Mouse (Mus musculus) forebrain, postnatal 0 days (tissue): Measurements from ENCODE around the gene Olfr120. TPM values are rescaled to one million over a fixed set of nuclear protein-coding genes. Genes with fewer than 3 reads are reported as not detected.
"Not testable (repeated sequence)": the region's sequence is repeated elsewhere in the genome, so short reads cannot be mapped to it uniquely, and the experiment has no call there.

Experiments
- ATAC-seq: fragments of 200-750 bp; cut with Nextera tagmentation; 2 replicates; pipeline ENCODE4 v1.8.0; 2017; ENCODE audit warnings: mild to moderate bottlenecking, moderate library complexity
- DNase-seq: peaks from one replicate; pipeline ENCODE4 v3.0.0-alpha.2; 2015
- H3K27ac ChIP-seq: fragments of 300-500 bp; sonication (generic); 2 replicates; pipeline ENCODE4 v1.5.1; 2014; ENCODE audit warnings: low read depth, mild to moderate bottlenecking, antibody characterized with exemption, low read length, moderate library complexity, mixed read lengths
- H3K27me3 ChIP-seq: fragments of 300-500 bp; sonication (generic); 2 replicates; pipeline ENCODE4 v1.6.1; 2014; ENCODE audit warnings: mild to moderate bottlenecking, low read length, mixed read lengths; ENCODE audit not compliant: insufficient read depth
- H3K36me3 ChIP-seq: fragments of 300-500 bp; sonication (generic); 2 replicates; pipeline ENCODE4 v1.6.1; 2014; ENCODE audit warnings: mild to moderate bottlenecking, moderate library complexity; ENCODE audit not compliant: insufficient read depth
- H3K4me1 ChIP-seq: fragments of 300-500 bp; sonication (generic); 2 replicates; pipeline ENCODE4 v1.6.1; 2014; ENCODE audit warnings: antibody characterized with exemption; ENCODE audit not compliant: insufficient read depth
- H3K4me2 ChIP-seq: fragments of 300-500 bp; sonication (generic); 2 replicates; pipeline ENCODE4 v1.6.1; 2014; ENCODE audit warnings: low read depth, mild to moderate bottlenecking, moderate library complexity
- H3K4me3 ChIP-seq: fragments of 300-500 bp; sonication (generic); 2 replicates; pipeline ENCODE4 v1.5.1; 2014; ENCODE audit warnings: low read depth, low read length, mixed read lengths
- H3K9ac ChIP-seq: fragments of 300-500 bp; sonication (generic); 2 replicates; pipeline ENCODE4 v1.6.1; 2014; ENCODE audit warnings: mild to moderate bottlenecking
- H3K9me3 ChIP-seq: fragments of 300-500 bp; sonication (generic); 2 replicates; pipeline ENCODE4 v1.6.1; 2016; ENCODE audit warnings: low read length
- CTCF ChIP-seq: sonication (generic); IDR thresholded peaks from 2 replicates; pipeline ENCODE4 v1.5.1; 2016; ENCODE audit warnings: antibody characterized with exemption, control low read depth, low read depth
- WGBS: fragments of 180-500 bp; shearing (Covaris S2); extraction: QIAGEN DNeasy Blood & Tissue Kit; methylation state at CpG from one replicate; pipeline ENCODE4 v1.1.7; 2014; 5-methylcytosine and 5-hydroxymethylcytosine counted together
- polyA plus RNA-seq: library from polyadenylated mRNA; unstranded; fragments of >200 nt; fragmentation: Nextera tagmentation; extraction: Ambion mirVana; gene quantifications from 2 replicates; pipeline ENCODE4 v1.2.1, GENCODE M21; 2015
- total RNA-seq: library from RNA; depleted of rRNA; stranded (reverse); fragments of >200 nt; gene quantifications from 2 replicates; pipeline ENCODE4 v1.2.3, GENCODE M21; 2014; rRNA removed

The Olfr120 gene
- not detected in 2 replicates for total RNA-seq
- not detected in 2 replicates for polyA plus RNA-seq

GRCm38 (mm10) chr17:37721508-37721907, at the start of gene Olfr120:
Olfr120 (plus strand) TSS chr17:37721808.
- 88% methylated on average over 1 of the region's 1 CpGs for WGBS
- DNase-seq (no peak), ATAC-seq (no peak)
- Histone ChIP-seq H3K9me3 (no peaks in the 10 kb centered on the region), H3K4me3 (no peak within 1 kb of the TSS), H3K4me1 (no peaks in the 10 kb centered on the region), H3K27ac (no peak within 1 kb of the TSS), H3K4me2 (no peak within 1 kb of the TSS), H3K27me3 (no peaks in the 10 kb centered on the region), H3K36me3 (no peaks in the 10 kb centered on the region), H3K9ac (no peak within 1 kb of the TSS)
- no peak for TF ChIP-seq CTCF

- DNase-seq, H3K36me3 ChIP-seq, H3K9ac ChIP-seq, H3K9me3 ChIP-seq, H3K4me2 ChIP-seq, H3K27ac ChIP-seq, H3K4me1 ChIP-seq, H3K27me3 ChIP-seq, ATAC-seq, H3K4me3 ChIP-seq: not testable (repeated sequence)
- WGBS: 65% methylated on average over 1 of the region's 1 CpGs
Measured at GRCm38 (mm10) chr17:37696264-37696663, 25.3 kb upstream of the Olfr120 start, which contains the start of gene Olfr119. Olfr119 (plus strand) TSS chr17:37696564.

GRCm38 (mm10) chr17:37738070-37738469, 16.5 kb downstream of the Olfr120 start:
- H3K27ac ChIP-seq: no peak overlapping the region
- no peak overlapping the region for H3K9ac ChIP-seq
- ATAC-seq: no peak
- no peak for DNase-seq
- no peak overlapping the region for H3K4me2 ChIP-seq
- no peaks in the 10 kb centered on the region for H3K36me3 ChIP-seq
- WGBS: 57% methylated on average over 7 of the region's 7 CpGs
- H3K4me3 ChIP-seq: no peak overlapping the region
- no peaks in the 10 kb centered on the region for H3K4me1 ChIP-seq
- H3K9me3 ChIP-seq: no peaks in the 10 kb centered on the region
- TF ChIP-seq CTCF: no peak
- H3K27me3 ChIP-seq: no peaks in the 10 kb centered on the region

- Histone ChIP-seq H3K4me1 (no peaks in the 10 kb centered on the region), H3K27ac (no peak within 1 kb of the TSS), H3K9me3 (no peaks in the 10 kb centered on the region), H3K36me3 (no peaks in the 10 kb centered on the region), H3K27me3 (no peaks in the 10 kb centered on the region), H3K9ac (no peak within 1 kb of the TSS), H3K4me3 (no peak within 1 kb of the TSS), H3K4me2 (no peak within 1 kb of the TSS)
- DNase-seq (no peak), ATAC-seq (no peak)
- no peak for TF ChIP-seq CTCF
- WGBS: 86% methylated on average over 4 of the region's 4 CpGs
Measured at GRCm38 (mm10) chr17:37768307-37768706, 46.7 kb downstream of the Olfr120 start, which contains the start of gene Olfr122. Olfr122 (plus strand) TSS chr17:37768607.

Other genes with a start within 250 kb of the Olfr120 start
- gene H2-M2, start 238.3 kb upstream of the Olfr120 start, total RNA-seq: not detected in 2 replicates
- gene H2-M2, start 238.3 kb upstream of the Olfr120 start, polyA plus RNA-seq: not detected in 2 replicates
- not detected in 2 replicates for gene Olfr110, start 229.3 kb upstream of the Olfr120 start, total RNA-seq
- not detected in 2 replicates for gene Olfr110, start 229.3 kb upstream of the Olfr120 start, polyA plus RNA-seq
- gene Olfr111, start 213.8 kb upstream of the Olfr120 start, total RNA-seq: 0.15 and 0.95 TPM in 2 replicates
- not detected in 2 replicates for gene Olfr111, start 213.8 kb upstream of the Olfr120 start, polyA plus RNA-seq
- not detected in 2 replicates for gene Olfr112, start 152.4 kb upstream of the Olfr120 start, total RNA-seq
- gene Olfr112, start 152.4 kb upstream of the Olfr120 start, polyA plus RNA-seq: not detected in 2 replicates
- not detected in 2 replicates for gene Olfr113, start 144.1 kb upstream of the Olfr120 start, total RNA-seq
- gene Olfr113, start 144.1 kb upstream of the Olfr120 start, polyA plus RNA-seq: not detected in 2 replicates
- gene Olfr114, start 129.1 kb upstream of the Olfr120 start, total RNA-seq: not detected in 2 replicates
- gene Olfr114, start 129.1 kb upstream of the Olfr120 start, polyA plus RNA-seq: not detected in 2 replicates
- gene Olfr115, start 94.7 kb upstream of the Olfr120 start, total RNA-seq: not detected in 2 replicates
- gene Olfr115, start 94.7 kb upstream of the Olfr120 start, polyA plus RNA-seq: not detected in 2 replicates
- gene Olfr116, start 94.6 kb upstream of the Olfr120 start, total RNA-seq: not detected in 2 replicates
- gene Olfr116, start 94.6 kb upstream of the Olfr120 start, polyA plus RNA-seq: not detected in 2 replicates
- gene Olfr117, start 58.0 kb upstream of the Olfr120 start, total RNA-seq: not detected in 2 replicates
- not detected in 2 replicates for gene Olfr117, start 58.0 kb upstream of the Olfr120 start, polyA plus RNA-seq
- gene Olfr118, start 54.8 kb upstream of the Olfr120 start, total RNA-seq: not detected in 2 replicates
- not detected in 2 replicates for gene Olfr118, start 54.8 kb upstream of the Olfr120 start, polyA plus RNA-seq
- gene Olfr119, start 25.2 kb upstream of the Olfr120 start, total RNA-seq: not detected in 2 replicates
- gene Olfr119, start 25.2 kb upstream of the Olfr120 start, polyA plus RNA-seq: not detected in 2 replicates
- not detected in 2 replicates for gene Olfr121, start 27.0 kb downstream of the Olfr120 start, total RNA-seq
- gene Olfr121, start 27.0 kb downstream of the Olfr120 start, polyA plus RNA-seq: not detected in 2 replicates
- not detected in 2 replicates for gene Olfr122, start 46.8 kb downstream of the Olfr120 start, total RNA-seq
- not detected in 2 replicates for gene Olfr122, start 46.8 kb downstream of the Olfr120 start, polyA plus RNA-seq
- not detected in 2 replicates for gene Olfr123, start 71.7 kb downstream of the Olfr120 start, total RNA-seq
- gene Olfr123, start 71.7 kb downstream of the Olfr120 start, polyA plus RNA-seq: not detected in 2 replicates
- gene Olfr124, start 78.1 kb downstream of the Olfr120 start, total RNA-seq: not detected in 2 replicates
- not detected in 2 replicates for gene Olfr124, start 78.1 kb downstream of the Olfr120 start, polyA plus RNA-seq
- gene Olfr125, start 111.1 kb downstream of the Olfr120 start, total RNA-seq: not detected in 2 replicates
- gene Olfr125, start 111.1 kb downstream of the Olfr120 start, polyA plus RNA-seq: not detected in 2 replicates
- gene Olfr126, start 125.7 kb downstream of the Olfr120 start, total RNA-seq: not detected in 2 replicates
- not detected in 2 replicates for gene Olfr126, start 125.7 kb downstream of the Olfr120 start, polyA plus RNA-seq
- not detected in 2 replicates for gene Olfr127, start 178.6 kb downstream of the Olfr120 start, total RNA-seq
- gene Olfr127, start 178.6 kb downstream of the Olfr120 start, polyA plus RNA-seq: not detected in 2 replicates
- gene Olfr128, start 198.7 kb downstream of the Olfr120 start, total RNA-seq: not detected in 2 replicates
- not detected in 2 replicates for gene Olfr128, start 198.7 kb downstream of the Olfr120 start, polyA plus RNA-seq
- not detected in 2 replicates for gene Olfr761, start 231.3 kb downstream of the Olfr120 start, total RNA-seq
- gene Olfr761, start 231.3 kb downstream of the Olfr120 start, polyA plus RNA-seq: not detected in 2 replicates